Mouse (Mus musculus) spleen, adult 18-20 months (tissue): ENCODE results near the gene Kcnn1.
A peak's percentile ranks its signal among the peaks of the same experiment; 100 is the strongest.

Experiments
- DNase-seq, 2 experiments: peaks; one replicate each; pipeline ENCODE4 v3.0.0; 2022; ENCODE audit warnings: mixed read lengths in 2 of 2

The Kcnn1 gene

GRCm38 (mm10) chr8:70808955-70809701 is 53.9 kb downstream of the Kcnn1 start:
- no peak for DNase-seq

GRCm38 (mm10) chr8:70808239-70808638 is 54.8 kb downstream of the Kcnn1 start, which contains the start of gene Il12rb1:
Gene Il12rb1 (plus strand): TSS chr8:70808449.
- DNase-seq, result no peak

- DNase-seq, result no peak
Measured at GRCm38 (mm10) chr8:70807304-70807703, 55.8 kb downstream of the Kcnn1 start.

- peak; percentile 70 to 71 for DNase-seq
Measured at GRCm38 (mm10) chr8:70806541-70806940, 56.5 kb downstream of the Kcnn1 start.

GRCm38 (mm10) chr8:70804481-70805206 is 58.4 kb downstream of the Kcnn1 start, which contains the start of gene Mast3:
Gene Mast3 (minus strand): TSS chr8:70805054.
- peak; percentile 80 to 85 for DNase-seq

- peak; percentile 83 to 87 for DNase-seq
Measured at GRCm38 (mm10) chr8:70803761-70804480, 59.1 kb downstream of the Kcnn1 start.

- no peak for DNase-seq
Measured at GRCm38 (mm10) chr8:70802786-70803510, 60.1 kb downstream of the Kcnn1 start.

- no peak for DNase-seq
Measured at GRCm38 (mm10) chr8:70801830-70802229, 61.2 kb downstream of the Kcnn1 start.

GRCm38 (mm10) chr8:70801156-70801555 is 61.9 kb downstream of the Kcnn1 start:
- DNase-seq, result no peak

- no peak for DNase-seq
Measured at GRCm38 (mm10) chr8:70800648-70801047, 62.4 kb downstream of the Kcnn1 start.

- no peak for DNase-seq
Measured at GRCm38 (mm10) chr8:70798281-70798680, 64.8 kb downstream of the Kcnn1 start.

GRCm38 (mm10) chr8:70797081-70798070 is 65.7 kb downstream of the Kcnn1 start:
- peak; percentile 81 to 86 for DNase-seq

- no peak for DNase-seq
Measured at GRCm38 (mm10) chr8:70796403-70797080, 66.5 kb downstream of the Kcnn1 start.

- no peak for DNase-seq
Measured at GRCm38 (mm10) chr8:70795370-70795769, 67.7 kb downstream of the Kcnn1 start.

- no peak for DNase-seq
Measured at GRCm38 (mm10) chr8:70794215-70794614, 68.8 kb downstream of the Kcnn1 start.

- no peak for DNase-seq
Measured at GRCm38 (mm10) chr8:70792700-70793099, 70.4 kb downstream of the Kcnn1 start.
